Mouse (Mus musculus) thymus, adult 2 months (tissue): ENCODE data around the gene Elovl6.

ENCODE experiments used
- CTCF ChIP-seq: fragments of 200-500 bp; IDR thresholded peaks from 2 replicates; pipeline ENCODE4 v1.5.1; 2012; ENCODE audit warnings: mild to moderate bottlenecking, control low read depth, low read length, moderate library complexity, borderline replicate concordance; ENCODE audit not compliant: control insufficient read depth, poor library complexity, insufficient read depth; ENCODE audit errors: extremely low read depth
- POLR2A ChIP-seq: fragments of 200-500 bp; IDR thresholded peaks from 2 replicates; pipeline ENCODE4 v1.6.1; 2012; ENCODE audit warnings: mild to moderate bottlenecking, low read length, control low read depth, moderate library complexity; ENCODE audit not compliant: control insufficient read depth, poor library complexity, insufficient read depth; ENCODE audit errors: extremely low read depth

DNA sequence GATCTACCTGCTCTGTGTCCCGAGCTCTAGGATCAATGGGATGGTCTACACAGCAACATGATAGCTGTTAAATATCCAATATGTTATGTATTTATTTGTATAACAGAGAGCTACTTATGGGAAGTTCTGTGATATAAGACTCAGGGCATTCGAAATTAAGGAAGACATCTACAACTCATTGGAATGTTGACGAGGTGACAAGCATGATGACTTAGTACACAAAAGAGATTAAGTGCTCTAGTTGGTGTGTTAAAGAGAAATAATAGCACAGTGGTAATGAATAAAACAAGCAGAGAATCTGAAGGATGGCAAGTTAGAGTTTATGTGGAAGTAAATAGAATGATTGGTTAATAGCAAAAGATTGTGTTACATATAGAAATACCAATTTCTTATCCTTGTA, 61.6 kb downstream of the Elovl6 start:
- TF ChIP-seq CTCF (no peak), POLR2A (no peak)
